16 mouse cellular contexts compared by ENCODE assay signal in genomic region chr15:81814716-81815370, GRCm38 (mm10). TPM values are rescaled to one million over a fixed set of nuclear protein-coding genes. Genes with fewer than 3 reads are reported as not detected.
DNase-seq lines count a peak whose midpoint lies in the region; ATAC-seq and TF ChIP-seq lines count a peak whose summit lies in the region.
"Had no signal": no experiment of that assay in that cellular context is flagged by ENCODE, and none has a peak within 500 bp of the region (broad histone marks: within the 10 kb centered on the region; RNA-seq: fewer than 3 reads in every experiment).

No protein-coding gene starts in this region.

- peak; percentile 74 for DNase-seq in cerebellum, adult 11-12 months
- peak; percentile 44 for DNase-seq in kidney, adult 2 months
- peak; percentile 72 for DNase-seq in 416B (ENCODE audit: low read depth)
- DNase-seq in cerebellum, adult 9-10 months: peak; percentile 69
- DNase-seq in testis, postnatal 10 days (ENCODE audit: low spot score): no peak
- no peak for DNase-seq in left cerebral cortex, adult 9 months (ENCODE audit: low spot score in 2 of 2)
- DNase-seq: adrenal gland, postnatal 10 days; layer of hippocampus, postnatal 36 days; lung, postnatal 36 days; midbrain, embryonic 14.5 days; right cerebral cortex, adult 18-20 months had no signal

- no peak overlapping the region for H3K4me3 ChIP-seq in kidney, adult 2 months (ENCODE audit: insufficient read depth, low read depth, low read length)
- no peak overlapping the region for H3K4me3 ChIP-seq in kidney, embryonic 16.5 days (ENCODE audit: low read length)
- H3K4me3 ChIP-seq: heart, embryonic 15.5 days; limb, embryonic 12.5 days had no signal

- no peaks in the 10 kb centered on the region for H3K27me3 ChIP-seq in kidney, adult 2 months (replicated peaks; ENCODE audit: control insufficient read depth, insufficient read depth, low read length)
- no peaks in the 10 kb centered on the region for H3K27me3 ChIP-seq in kidney, embryonic 16.5 days (ENCODE audit: insufficient read depth, low read length)
- H3K27me3 ChIP-seq: heart, embryonic 15.5 days; limb, embryonic 12.5 days had no signal

- TF ChIP-seq POLR2A in kidney, adult 2 months (IDR thresholded peaks at IDR 0.05; ENCODE audit: low read depth, low read length): no peak

- WGBS in kidney, adult 2 months: 73% methylated on average over 12 of the region's 12 CpGs
- 88% methylated on average over 12 of the region's 12 CpGs for WGBS in kidney, embryonic 16.5 days

- H3K36me3 ChIP-seq in kidney, adult 2 months (ENCODE audit: control insufficient read depth, insufficient read depth, low read length): peaks cover 15% of the 10 kb centered on the region
- H3K36me3 ChIP-seq in kidney, embryonic 16.5 days (ENCODE audit: insufficient read depth, low read length): peaks cover 19% of the 10 kb centered on the region

- no peaks in the 10 kb centered on the region for H3K9me3 ChIP-seq in kidney, embryonic 16.5 days (ENCODE audit: low read length)
- H3K9me3 ChIP-seq: heart, embryonic 15.5 days; limb, embryonic 12.5 days had no signal

- no peak overlapping the region for H3K27ac ChIP-seq in kidney, adult 2 months (ENCODE audit: insufficient read depth, low read depth, low read length)
- no peak overlapping the region for H3K27ac ChIP-seq in kidney, embryonic 16.5 days (ENCODE audit: low read length)
- H3K27ac ChIP-seq: heart, embryonic 15.5 days; limb, embryonic 12.5 days had no signal

- no peak overlapping the region for H3K4me2 ChIP-seq in kidney, embryonic 16.5 days (replicated peaks; ENCODE audit: low read depth, low read length)
- H3K4me2 ChIP-seq: heart, embryonic 15.5 days; limb, embryonic 12.5 days had no signal

- H3K9ac ChIP-seq in kidney, embryonic 16.5 days (replicated peaks; ENCODE audit: low read length): no peak overlapping the region
- H3K9ac ChIP-seq: heart, embryonic 15.5 days; limb, embryonic 12.5 days had no signal

- TF ChIP-seq CTCF in kidney, adult 2 months (conservative IDR thresholded peaks at IDR 0.05; ENCODE audit: insufficient read depth, insufficient read length, low read depth, low read length): no peak

- ATAC-seq in cerebellum, adult (ENCODE audit: insufficient number of reproducible peaks, low FRiP score, low TSS enrichment): no peak
- ATAC-seq in kidney, embryonic 16.5 days (ENCODE audit: low FRiP score, low TSS enrichment): no peak
- ATAC-seq: intestine, embryonic 16.5 days had no signal

- peaks cover 17% of the 10 kb centered on the region for H3K4me1 ChIP-seq in kidney, adult 2 months (ENCODE audit: control insufficient read depth, insufficient read depth, low read length)
- H3K4me1 ChIP-seq in kidney, embryonic 16.5 days (ENCODE audit: insufficient read depth, low read length): peaks cover 19% of the 10 kb centered on the region

RNA-seq across cellular contexts. Expression of gene Tef, which starts 12.6 kb away (rescaled TPM):
- 121 and 131 TPM in 2 replicates for polyA plus RNA-seq in kidney, adult 2 months (2012; rRNA removed)
- 25.7 and 28.9 TPM in 2 replicates for polyA plus RNA-seq in kidney, embryonic 16.5 days (2015; fragmentation: Nextera tagmentation; extraction: Ambion mirVana)

RNA-seq across cellular contexts. Expression of gene Tob2, which starts 43.8 kb away (rescaled TPM):
- 31.6 and 40.3 TPM in 2 replicates for polyA plus RNA-seq in kidney, adult 2 months (2012; rRNA removed)
- 29.6 and 32.6 TPM in 2 replicates for polyA plus RNA-seq in kidney, embryonic 16.5 days (2015; fragmentation: Nextera tagmentation; extraction: Ambion mirVana)

RNA-seq across cellular contexts. Expression of gene Phf5a, which starts 56.9 kb away (rescaled TPM):
- 33.5 and 47.4 TPM in 2 replicates for polyA plus RNA-seq in kidney, adult 2 months (2012; rRNA removed)
- 167 and 172 TPM in 2 replicates for polyA plus RNA-seq in kidney, embryonic 16.5 days (2015; fragmentation: Nextera tagmentation; extraction: Ambion mirVana)

RNA-seq across cellular contexts. Expression of gene Aco2, which starts 57.3 kb away (rescaled TPM):
- polyA plus RNA-seq in kidney, adult 2 months (2012; rRNA removed): 890 and 915 TPM in 2 replicates
- polyA plus RNA-seq in kidney, embryonic 16.5 days (2015; fragmentation: Nextera tagmentation; extraction: Ambion mirVana): 281 and 293 TPM in 2 replicates

Comparison
In these comparisons a context has a peak if more than half of its experiments do, and no peak if none do; other contexts are left out.
1. DNase-seq: peak in cerebellum, adult 11-12 months (single experiment), kidney, adult 2 months (single experiment), 416B (single experiment) and cerebellum, adult 9-10 months (single experiment); none in testis, postnatal 10 days (single experiment) and left cerebral cortex, adult 9 months (0 of 2).